Mouse (Mus musculus) monocyte, adult 2 months (primary cell): ENCODE measurements around the gene Pkd1.

Experiments
- DNase-seq, 2 experiments: peaks; one replicate each; pipeline ENCODE4 v3.0.0; 2022; ENCODE audit warnings: low spot score in 2 of 2, low read depth in 1 of 2

Pkd1 gene

GRCm38 (mm10) chr17:24532045-24532444, 17.6 kb upstream of the Pkd1 start:
- no peak for DNase-seq

GRCm38 (mm10) chr17:24533099-24533992, 16.3 kb upstream of the Pkd1 start:
- peak; percentile 30 to 56 for DNase-seq

GRCm38 (mm10) chr17:24534160-24534718, 15.4 kb upstream of the Pkd1 start, which contains the start of gene Rab26:
Rab26 (minus strand) TSS chr17:24534210.
- DNase-seq, result no peak

- no peak for DNase-seq
Observed at GRCm38 (mm10) chr17:24535300-24535699, 14.3 kb upstream of the Pkd1 start.

- no peak for DNase-seq
Observed at GRCm38 (mm10) chr17:24537536-24537935, 12.1 kb upstream of the Pkd1 start.

- no peak for DNase-seq
Observed at GRCm38 (mm10) chr17:24538950-24539349, 10.7 kb upstream of the Pkd1 start.

- DNase-seq, result peak in 1 of 2 experiments; percentile 22
Observed at GRCm38 (mm10) chr17:24540375-24540774, 9.3 kb upstream of the Pkd1 start.

- DNase-seq, result no peak
Observed at GRCm38 (mm10) chr17:24544613-24545012, 5.0 kb upstream of the Pkd1 start.

GRCm38 (mm10) chr17:24545247-24545646, 4.4 kb upstream of the Pkd1 start:
- no peak for DNase-seq

GRCm38 (mm10) chr17:24546234-24546633, 3.4 kb upstream of the Pkd1 start:
- no peak for DNase-seq

- no peak for DNase-seq
Observed at GRCm38 (mm10) chr17:24548435-24548834, 1.2 kb upstream of the Pkd1 start.

- peak in 1 of 2 experiments; percentile 24 for DNase-seq
Observed at GRCm38 (mm10) chr17:24548921-24549617, 565 bp upstream of the Pkd1 start.

- peak in 1 of 2 experiments; percentile 55 for DNase-seq
Observed at GRCm38 (mm10) chr17:24550416-24551049, 899 bp downstream of the Pkd1 start.

GRCm38 (mm10) chr17:24551050-24551444, 1.4 kb downstream of the Pkd1 start:
- no peak for DNase-seq

GRCm38 (mm10) chr17:24557091-24557490, 7.5 kb downstream of the Pkd1 start:
- no peak for DNase-seq

- no peak for DNase-seq
Observed at GRCm38 (mm10) chr17:24558600-24559099, 9.0 kb downstream of the Pkd1 start.

GRCm38 (mm10) chr17:24559146-24559545, 9.5 kb downstream of the Pkd1 start:
- no peak for DNase-seq

GRCm38 (mm10) chr17:24560301-24561028, 10.8 kb downstream of the Pkd1 start:
- DNase-seq, result no peak

- DNase-seq, result no peak
Observed at GRCm38 (mm10) chr17:24561592-24561991, 12.0 kb downstream of the Pkd1 start.

- no peak for DNase-seq
Observed at GRCm38 (mm10) chr17:24563638-24564037, 14.0 kb downstream of the Pkd1 start.
